Mouse (Mus musculus) thymus, postnatal 36 days (tissue): ENCODE data around the gene D330020A13Rik.
A peak's percentile ranks its signal among the peaks of the same experiment; 100 is the strongest.
"Not testable (repeated sequence)": the region's sequence is repeated elsewhere in the genome, so short reads cannot be mapped to it uniquely, and the experiment has no call there.

Experiments
- DNase-seq, 2 experiments: peaks; one replicate each; pipeline ENCODE4 v3.0.0; 2022; ENCODE audit warnings: mixed read lengths in 2 of 2

The D330020A13Rik gene

GRCm38 (mm10) chr6:120294056-120294784 lies at the start of gene D330020A13Rik, which contains the start of gene B4galnt3:
Gene D330020A13Rik (plus strand): TSS chr6:120294364.
Gene B4galnt3 (minus strand): TSS chr6:120294559.
- peak; percentile 49 to 56 for DNase-seq

GRCm38 (mm10) chr6:120246676-120247075 lies 47.5 kb upstream of the D330020A13Rik start:
- DNase-seq = no peak

GRCm38 (mm10) chr6:120249831-120250230 lies 44.3 kb upstream of the D330020A13Rik start:
- DNase-seq = no peak

- no peak for DNase-seq
Observed at GRCm38 (mm10) chr6:120251010-120251409, 43.2 kb upstream of the D330020A13Rik start.

- DNase-seq = no peak
Observed at GRCm38 (mm10) chr6:120252741-120253140, 41.4 kb upstream of the D330020A13Rik start.

- no peak for DNase-seq
Observed at GRCm38 (mm10) chr6:120254640-120255039, 39.5 kb upstream of the D330020A13Rik start.

- no peak for DNase-seq
Observed at GRCm38 (mm10) chr6:120255144-120255543, 39.0 kb upstream of the D330020A13Rik start.

- DNase-seq = peak in 1 of 2 experiments; percentile 14
Observed at GRCm38 (mm10) chr6:120255701-120256100, 38.5 kb upstream of the D330020A13Rik start.

GRCm38 (mm10) chr6:120256431-120256935 lies 37.7 kb upstream of the D330020A13Rik start:
- no peak for DNase-seq

- DNase-seq = no peak
Observed at GRCm38 (mm10) chr6:120259481-120259880, 34.7 kb upstream of the D330020A13Rik start.

GRCm38 (mm10) chr6:120262886-120263531 lies 31.2 kb upstream of the D330020A13Rik start:
- no peak for DNase-seq

- no peak for DNase-seq
Observed at GRCm38 (mm10) chr6:120263608-120264007, 30.6 kb upstream of the D330020A13Rik start.

GRCm38 (mm10) chr6:120264151-120264550 lies 30.0 kb upstream of the D330020A13Rik start:
- peak in 1 of 2 experiments; percentile 9 for DNase-seq

GRCm38 (mm10) chr6:120274181-120274580 lies 20.0 kb upstream of the D330020A13Rik start:
- no peak for DNase-seq

GRCm38 (mm10) chr6:120274887-120275286 lies 19.3 kb upstream of the D330020A13Rik start:
- no peak for DNase-seq

GRCm38 (mm10) chr6:120275301-120275700 lies 18.9 kb upstream of the D330020A13Rik start:
- DNase-seq = no peak

- no peak for DNase-seq
Observed at GRCm38 (mm10) chr6:120276874-120277449, 17.2 kb upstream of the D330020A13Rik start.

GRCm38 (mm10) chr6:120287279-120287678 lies 6.9 kb upstream of the D330020A13Rik start:
- no peak for DNase-seq

GRCm38 (mm10) chr6:120288541-120288940 lies 5.6 kb upstream of the D330020A13Rik start:
- no peak for DNase-seq

GRCm38 (mm10) chr6:120289430-120289829 lies 4.7 kb upstream of the D330020A13Rik start:
- no peak for DNase-seq

- no peak for DNase-seq
Observed at GRCm38 (mm10) chr6:120291396-120292009, 2.7 kb upstream of the D330020A13Rik start.

GRCm38 (mm10) chr6:120294785-120295133 lies 595 bp downstream of the D330020A13Rik start:
- DNase-seq = peak; percentile 31 to 51

- DNase-seq = not testable (repeated sequence)
Observed at GRCm38 (mm10) chr6:120296589-120296988, 2.4 kb downstream of the D330020A13Rik start.
